Mouse (Mus musculus): ENCODE data around the gene Ngef.

- TF ChIP-seq HCFC1 (IDR thresholded peaks at IDR 0.05; ENCODE audit: low read depth, low read length), result no peak
- no peak for TF ChIP-seq CTCF (IDR thresholded peaks at IDR 0.05 in 2 of 3, conservative IDR thresholded peaks at IDR 0.05 in 1 of 3; ENCODE audit: control insufficient read depth in 1 of 3, insufficient read depth in 1 of 3, low read depth in 2 of 3, low read length in 3 of 3, poor library complexity in 1 of 3, severe bottlenecking in 1 of 3)
- no peak for TF ChIP-seq ELF1 (IDR thresholded peaks at IDR 0.05; ENCODE audit: low read depth, low read length)
- no peak for TF ChIP-seq MEF2A (IDR thresholded peaks at IDR 0.05; ENCODE audit: extremely low read depth, insufficient replicate concordance, low read depth, low read length, poor library complexity, severe bottlenecking)
- no peak for TF ChIP-seq MAX (IDR thresholded peaks at IDR 0.05; ENCODE audit: low read length)
- TF ChIP-seq EP300 (IDR thresholded peaks at IDR 0.05; ENCODE audit: low read depth in 1 of 2, low read length in 2 of 2), result no peak
- no peak for TF ChIP-seq USF2 (IDR thresholded peaks at IDR 0.05; ENCODE audit: borderline replicate concordance in 1 of 2, insufficient read depth in 1 of 2, low read depth in 1 of 2, low read length in 2 of 2)
These were observed 20.6 kb upstream of the Ngef start for GRCm38 (mm10) chr1:87594261-87594660.

Data from MEL (cell line).